Mouse (Mus musculus): Measurements from ENCODE around the gene Pdpn. TPM values are rescaled to one million over a fixed set of nuclear protein-coding genes. Genes with fewer than 3 reads are reported as not detected.
"Not testable (repeated sequence)": the region's sequence is repeated elsewhere in the genome, so short reads cannot be mapped to it uniquely, and the experiment has no call there.

Gene Pdpn
- 134 and 135 TPM in 2 replicates for polyA plus RNA-seq (2014; fragmentation: Nextera tagmentation; extraction: Ambion mirVana)

DNA sequence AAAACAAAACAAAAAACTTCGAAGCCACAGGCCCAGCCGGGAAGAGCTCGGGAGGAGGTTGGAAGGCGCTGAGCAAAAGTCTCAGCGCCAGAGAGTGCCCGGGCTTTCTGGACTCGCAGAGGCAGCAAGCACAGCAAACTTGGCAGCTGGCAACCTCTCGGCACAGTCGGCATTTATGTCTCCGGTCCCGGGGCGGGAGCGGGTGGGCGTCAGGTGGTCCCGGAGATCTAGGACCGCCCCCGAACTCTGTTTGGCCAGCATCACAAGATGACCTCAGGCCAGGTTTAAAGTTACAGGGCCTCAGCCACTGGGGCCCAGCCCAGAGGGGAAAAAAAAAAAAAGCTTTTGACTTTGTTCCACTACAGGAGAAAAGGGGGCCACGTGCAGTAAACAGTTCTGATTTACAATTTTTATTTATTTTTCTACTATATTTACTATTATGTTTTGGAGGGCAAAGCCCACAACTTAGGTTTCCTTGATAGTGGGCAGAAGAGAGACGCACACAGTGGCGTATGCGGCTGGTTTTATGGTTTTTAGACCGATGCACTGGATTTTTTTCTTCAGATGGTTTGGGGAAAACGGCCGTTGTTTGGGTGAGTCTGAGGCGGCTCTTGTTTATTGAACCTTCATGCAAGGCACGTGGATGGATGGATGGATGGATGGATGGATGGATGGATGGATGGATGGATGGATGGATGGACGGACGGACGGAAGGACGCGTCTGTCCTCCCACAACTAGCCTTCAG lies at the start of gene Pdpn:
TSS of gene Pdpn (minus strand) at position 240 of the 746 bp plus-strand sequence.
- H3K4me2 ChIP-seq (replicated peaks; ENCODE audit: low read depth, low read length): peak within 1 kb of the TSS; percentile 66
- H3K9me3 ChIP-seq (ENCODE audit: control insufficient read depth, low read length): no peaks in the 10 kb centered on the region
- under 1% methylated on average over 31 of the region's 31 CpGs for WGBS
- H3K27ac ChIP-seq (ENCODE audit: low read depth, low read length): peak within 1 kb of the TSS; percentile 37; the same call in 1 of the 2 replicates
- H3K36me3 ChIP-seq (ENCODE audit: control insufficient read depth, insufficient read depth, low read length): no peaks in the 10 kb centered on the region
- peak within 1 kb of the TSS; percentile 52 for H3K4me3 ChIP-seq (ENCODE audit: low read depth, low read length)
- H3K27me3 ChIP-seq (ENCODE audit: control insufficient read depth, insufficient read depth, low read length): no peaks in the 10 kb centered on the region
- ATAC-seq (ENCODE audit: low FRiP score) (peak; percentile 67), DNase-seq (ENCODE audit: low spot score) (peak; percentile 79)
- H3K4me1 ChIP-seq (replicated peaks; ENCODE audit: control insufficient read depth, insufficient read depth, low read length): peaks cover 2% of the 10 kb centered on the region; the same call in 1 of the 2 replicates
- peak within 1 kb of the TSS; percentile 63 for H3K9ac ChIP-seq (ENCODE audit: low read depth, low read length)

DNA sequence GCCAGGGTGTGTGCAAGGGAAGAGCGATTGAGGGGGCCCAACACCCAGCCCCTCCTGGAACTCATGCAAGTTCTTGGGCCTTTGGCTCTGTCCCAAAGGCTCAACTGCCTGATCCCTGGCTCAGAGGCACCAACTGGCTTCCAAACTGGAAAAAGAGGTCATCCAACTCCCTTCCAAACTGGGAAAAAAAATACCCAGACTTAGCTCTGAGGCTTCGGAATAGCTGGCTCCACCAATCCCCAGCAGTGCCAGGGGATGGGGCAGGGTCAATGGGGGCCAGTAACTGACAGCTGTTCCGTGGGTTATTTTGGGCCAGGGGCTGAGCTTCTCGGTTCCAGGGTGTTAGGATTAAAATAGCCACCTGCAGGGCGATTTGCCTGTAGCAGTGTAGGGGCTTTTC lies 49.3 kb upstream of the Pdpn start:
- 22% methylated on average over 5 of the region's 5 CpGs for WGBS
- DNase-seq (ENCODE audit: low spot score) (no peak), ATAC-seq (ENCODE audit: low FRiP score) (no peak)
- Histone ChIP-seq H3K9me3 (ENCODE audit: control insufficient read depth, low read length) (no peaks in the 10 kb centered on the region), H3K4me1 (replicated peaks; ENCODE audit: control insufficient read depth, insufficient read depth, low read length) (0 out of 2 replicates have a peak, but pooled peaks cover 4% of the 10 kb centered on the region), H3K4me2 (replicated peaks; ENCODE audit: low read depth, low read length) (no peak overlapping the region), H3K36me3 (ENCODE audit: control insufficient read depth, insufficient read depth, low read length) (no peaks in the 10 kb centered on the region), H3K27me3 (ENCODE audit: control insufficient read depth, insufficient read depth, low read length) (peaks cover 38% of the 10 kb centered on the region), H3K9ac (ENCODE audit: low read depth, low read length) (no peak overlapping the region), H3K27ac (ENCODE audit: low read depth, low read length) (no peak overlapping the region), H3K4me3 (ENCODE audit: low read depth, low read length) (no peak overlapping the region)

DNA sequence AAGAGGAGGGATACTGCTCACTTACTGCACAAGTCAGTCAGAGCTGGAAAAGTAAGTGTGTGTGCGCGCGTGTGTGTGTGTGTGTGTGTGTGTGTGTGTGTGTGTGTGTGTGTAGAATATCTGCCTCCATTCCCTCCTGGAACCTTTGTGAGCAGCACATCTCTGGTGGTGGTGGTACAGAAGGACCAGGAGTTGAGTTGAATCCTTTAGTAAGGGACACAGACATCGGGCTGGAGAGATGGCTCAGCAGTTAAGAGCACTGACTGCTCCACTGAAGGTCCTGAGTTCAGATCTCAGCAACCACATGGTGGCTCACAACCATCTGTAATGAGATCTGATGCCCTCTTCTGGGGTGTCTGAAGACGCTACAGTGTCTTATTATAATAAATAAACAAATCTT lies 46.1 kb upstream of the Pdpn start:
- not testable (repeated sequence) for DNase-seq (ENCODE audit: low spot score); H3K4me3 ChIP-seq (ENCODE audit: low read depth, low read length); H3K27ac ChIP-seq (ENCODE audit: low read depth, low read length); H3K4me1 ChIP-seq (replicated peaks; ENCODE audit: control insufficient read depth, insufficient read depth, low read length); H3K36me3 ChIP-seq (ENCODE audit: control insufficient read depth, insufficient read depth, low read length); ATAC-seq (ENCODE audit: low FRiP score); H3K4me2 ChIP-seq (replicated peaks; ENCODE audit: low read depth, low read length); H3K9me3 ChIP-seq (ENCODE audit: control insufficient read depth, low read length); H3K9ac ChIP-seq (ENCODE audit: low read depth, low read length)
- WGBS: 88% methylated on average over 5 of the region's 5 CpGs
- peaks cover 24% of the 10 kb centered on the region for H3K27me3 ChIP-seq (ENCODE audit: control insufficient read depth, insufficient read depth, low read length)

DNA sequence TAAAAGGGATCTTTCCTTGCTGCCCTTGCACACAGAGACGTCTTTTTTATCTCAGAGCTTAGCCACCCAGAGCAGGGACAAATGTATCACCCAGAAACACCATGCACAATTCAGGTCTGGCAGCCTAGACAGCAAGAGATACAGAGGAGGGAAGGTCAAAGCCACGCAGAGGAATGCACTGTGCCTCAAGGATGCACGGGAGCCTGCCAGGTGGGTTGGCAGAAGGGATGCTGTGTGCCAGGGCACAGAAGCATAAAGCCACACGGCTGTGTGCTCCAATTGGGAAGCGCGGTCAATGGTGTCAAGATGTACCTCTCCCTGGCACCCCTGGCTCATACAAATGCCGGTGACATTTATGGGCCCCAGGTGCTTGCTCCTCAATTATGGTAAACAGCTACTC lies 42.1 kb upstream of the Pdpn start:
- H3K4me1 ChIP-seq (replicated peaks; ENCODE audit: control insufficient read depth, insufficient read depth, low read length): no peaks in the 10 kb centered on the region
- no peaks in the 10 kb centered on the region for H3K9me3 ChIP-seq (ENCODE audit: control insufficient read depth, low read length)
- no peak overlapping the region for H3K4me2 ChIP-seq (replicated peaks; ENCODE audit: low read depth, low read length)
- ATAC-seq (ENCODE audit: low FRiP score) (no peak), DNase-seq (ENCODE audit: low spot score) (no peak)
- H3K27me3 ChIP-seq (ENCODE audit: control insufficient read depth, insufficient read depth, low read length): no peaks in the 10 kb centered on the region
- no peaks in the 10 kb centered on the region for H3K36me3 ChIP-seq (ENCODE audit: control insufficient read depth, insufficient read depth, low read length)
- H3K9ac ChIP-seq (ENCODE audit: low read depth, low read length): no peak overlapping the region
- 84% methylated on average over 7 of the region's 7 CpGs for WGBS
- no peak overlapping the region for H3K27ac ChIP-seq (ENCODE audit: low read depth, low read length)
- no peak overlapping the region for H3K4me3 ChIP-seq (ENCODE audit: low read depth, low read length)

DNA sequence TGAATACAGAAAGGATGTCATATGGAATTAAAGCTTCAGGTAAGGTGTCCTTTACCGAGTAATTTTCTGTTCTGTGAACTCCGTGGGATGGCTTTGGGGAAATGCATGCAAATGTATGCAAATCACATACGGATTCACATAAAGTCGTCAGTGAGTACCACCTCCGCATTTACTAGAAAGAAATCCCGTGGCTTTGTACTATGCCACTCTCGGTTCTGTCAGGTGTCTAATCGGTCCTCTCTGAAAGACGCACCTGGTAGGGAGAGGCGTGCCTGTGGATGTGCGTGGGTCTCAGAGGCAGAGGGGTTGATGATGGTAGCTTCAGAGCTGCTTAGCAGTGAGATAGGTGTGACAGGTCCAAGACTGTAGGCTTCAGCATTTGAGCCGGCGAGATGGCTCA lies 40.4 kb upstream of the Pdpn start:
- H3K9me3 ChIP-seq (ENCODE audit: control insufficient read depth, low read length): no peaks in the 10 kb centered on the region
- WGBS: 84% methylated on average over 13 of the region's 13 CpGs
- H3K9ac ChIP-seq (ENCODE audit: low read depth, low read length): no peak overlapping the region

DNA sequence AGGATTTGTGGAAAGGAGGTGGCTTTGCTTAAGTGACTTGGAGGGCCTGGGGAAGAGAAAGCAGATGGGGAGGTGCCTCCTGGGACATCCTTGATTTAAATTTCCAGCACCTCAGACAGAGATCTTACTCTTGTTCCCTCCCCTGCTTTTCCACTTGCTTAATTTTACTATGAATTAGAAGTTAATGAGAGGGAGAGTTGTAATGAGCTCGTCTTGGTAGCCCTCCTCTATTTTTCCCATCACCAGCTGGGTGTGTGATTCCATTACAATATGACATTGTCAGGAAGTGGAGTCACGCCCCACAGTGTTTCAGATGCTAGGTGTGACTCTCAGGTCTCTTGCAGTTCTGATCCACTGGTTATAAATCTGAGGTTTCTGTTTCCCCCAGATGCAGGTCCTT lies 36.7 kb upstream of the Pdpn start:
- Histone ChIP-seq H3K27me3 (ENCODE audit: control insufficient read depth, insufficient read depth, low read length) (no peaks in the 10 kb centered on the region), H3K4me3 (ENCODE audit: low read depth, low read length) (no peak overlapping the region), H3K9me3 (ENCODE audit: control insufficient read depth, low read length) (no peaks in the 10 kb centered on the region), H3K36me3 (ENCODE audit: control insufficient read depth, insufficient read depth, low read length) (no peaks in the 10 kb centered on the region), H3K4me1 (replicated peaks; ENCODE audit: control insufficient read depth, insufficient read depth, low read length) (no peaks in the 10 kb centered on the region), H3K9ac (ENCODE audit: low read depth, low read length) (no peak overlapping the region), H3K27ac (ENCODE audit: low read depth, low read length) (no peak overlapping the region), H3K4me2 (replicated peaks; ENCODE audit: low read depth, low read length) (no peak overlapping the region)
- DNase-seq (ENCODE audit: low spot score) (no peak), ATAC-seq (ENCODE audit: low FRiP score) (no peak)
- 53% methylated on average over 2 of the region's 2 CpGs for WGBS

More for the DNA sequence above, 40.4 kb upstream of the Pdpn start:
- H3K36me3 ChIP-seq (ENCODE audit: control insufficient read depth, insufficient read depth, low read length): no peaks in the 10 kb centered on the region
- no peaks in the 10 kb centered on the region for H3K27me3 ChIP-seq (ENCODE audit: control insufficient read depth, insufficient read depth, low read length)
- H3K4me2 ChIP-seq (replicated peaks; ENCODE audit: low read depth, low read length): no peak overlapping the region
- no peaks in the 10 kb centered on the region for H3K4me1 ChIP-seq (replicated peaks; ENCODE audit: control insufficient read depth, insufficient read depth, low read length)
- ATAC-seq (ENCODE audit: low FRiP score): no peak
- H3K4me3 ChIP-seq (ENCODE audit: low read depth, low read length): no peak overlapping the region
- H3K27ac ChIP-seq (ENCODE audit: low read depth, low read length): no peak overlapping the region
- no peak for DNase-seq (ENCODE audit: low spot score)

DNA sequence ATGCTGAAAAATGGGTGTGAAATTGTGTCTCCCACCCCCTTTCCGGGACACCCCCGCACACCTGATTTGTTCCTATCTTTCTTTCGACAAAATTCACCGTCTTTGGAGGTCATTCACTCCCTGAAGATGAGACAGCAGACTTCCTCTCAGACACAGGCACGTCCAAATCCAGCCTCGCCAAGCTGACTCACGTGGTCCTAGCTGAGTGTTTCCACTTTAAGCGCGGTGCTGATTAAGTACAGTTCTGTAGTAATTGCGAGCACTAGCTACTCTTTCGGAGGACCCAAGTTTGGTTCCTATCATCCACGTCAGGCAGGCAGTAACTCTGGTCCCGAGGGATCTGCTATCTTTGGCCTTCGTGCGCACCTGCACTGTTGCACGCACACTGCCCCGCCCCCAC lies 35.6 kb upstream of the Pdpn start:
- H3K9me3 ChIP-seq (ENCODE audit: control insufficient read depth, low read length): no peaks in the 10 kb centered on the region
- H3K4me2 ChIP-seq (replicated peaks; ENCODE audit: low read depth, low read length): no peak overlapping the region
- ATAC-seq (ENCODE audit: low FRiP score): no peak
- no peak overlapping the region for H3K4me3 ChIP-seq (ENCODE audit: low read depth, low read length)
- H3K4me1 ChIP-seq (replicated peaks; ENCODE audit: control insufficient read depth, insufficient read depth, low read length): no peaks in the 10 kb centered on the region; the same call in 1 of the 2 replicates
- no peak for DNase-seq (ENCODE audit: low spot score)
- H3K36me3 ChIP-seq (ENCODE audit: control insufficient read depth, insufficient read depth, low read length): no peaks in the 10 kb centered on the region
- no peak overlapping the region for H3K27ac ChIP-seq (ENCODE audit: low read depth, low read length)
- WGBS: 90% methylated on average over 17 of the region's 17 CpGs
- no peaks in the 10 kb centered on the region for H3K27me3 ChIP-seq (ENCODE audit: control insufficient read depth, insufficient read depth, low read length)
- H3K9ac ChIP-seq (ENCODE audit: low read depth, low read length): no peak overlapping the region

DNA sequence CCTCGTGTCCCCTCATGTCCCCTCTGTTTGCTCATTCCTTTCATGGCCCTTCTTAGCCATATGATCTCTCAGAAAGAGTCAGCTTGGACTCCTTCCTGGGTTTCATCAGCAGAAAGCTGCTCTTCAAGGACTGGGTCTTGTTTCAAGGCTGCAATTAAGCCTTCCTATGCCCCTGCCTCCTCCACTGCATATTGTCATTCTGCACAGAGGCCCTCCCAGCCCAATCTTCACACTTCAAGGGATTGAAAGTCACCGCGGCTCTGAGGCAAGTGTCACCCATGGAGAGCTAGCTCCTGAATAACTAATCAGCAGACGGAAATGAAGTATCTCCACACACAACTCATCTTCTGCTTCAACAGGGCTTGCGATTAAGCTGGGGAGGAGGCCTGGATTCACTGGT lies 34.8 kb upstream of the Pdpn start:
- no peak overlapping the region for H3K27ac ChIP-seq (ENCODE audit: low read depth, low read length)
- WGBS: 60% methylated on average over 5 of the region's 5 CpGs
- H3K4me3 ChIP-seq (ENCODE audit: low read depth, low read length): no peak overlapping the region

DNA sequence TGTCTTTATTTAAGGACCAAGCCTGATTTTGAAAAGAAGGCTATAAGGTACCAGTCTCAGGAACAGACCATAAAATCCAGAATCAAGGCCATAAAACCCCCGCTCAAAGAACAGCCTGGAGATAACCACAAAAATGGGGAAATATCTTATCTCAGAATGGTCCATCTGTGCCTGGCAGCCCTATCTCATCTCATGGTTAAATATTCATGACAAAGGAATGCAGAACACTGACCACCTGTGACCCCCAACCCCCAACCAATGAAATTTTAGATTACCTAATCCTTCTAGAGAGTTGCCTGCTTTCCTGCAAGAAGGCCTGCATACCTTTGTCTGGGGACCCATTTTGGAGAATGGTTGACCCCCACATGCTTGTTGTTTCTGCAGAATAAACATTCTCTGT lies 32.4 kb upstream of the Pdpn start:
- 87% methylated on average over 1 of the region's 1 CpGs for WGBS
- no peak for DNase-seq (ENCODE audit: low spot score)
- ATAC-seq (ENCODE audit: low FRiP score): no peak
- no peaks in the 10 kb centered on the region for H3K9me3 ChIP-seq (ENCODE audit: control insufficient read depth, low read length)
- H3K4me3 ChIP-seq (ENCODE audit: low read depth, low read length): no peak overlapping the region
- no peak overlapping the region for H3K27ac ChIP-seq (ENCODE audit: low read depth, low read length)
- no peaks in the 10 kb centered on the region; the same call in 1 of the 2 replicates for H3K4me1 ChIP-seq (replicated peaks; ENCODE audit: control insufficient read depth, insufficient read depth, low read length)
- no peak overlapping the region for H3K9ac ChIP-seq (ENCODE audit: low read depth, low read length)
- no peak overlapping the region for H3K4me2 ChIP-seq (replicated peaks; ENCODE audit: low read depth, low read length)
- H3K36me3 ChIP-seq (ENCODE audit: control insufficient read depth, insufficient read depth, low read length): no peaks in the 10 kb centered on the region
- no peaks in the 10 kb centered on the region for H3K27me3 ChIP-seq (ENCODE audit: control insufficient read depth, insufficient read depth, low read length)

More for the DNA sequence above, 34.8 kb upstream of the Pdpn start:
- no peak overlapping the region for H3K4me2 ChIP-seq (replicated peaks; ENCODE audit: low read depth, low read length)
- DNase-seq (ENCODE audit: low spot score) (no peak), ATAC-seq (ENCODE audit: low FRiP score) (no peak)
- H3K9me3 ChIP-seq (ENCODE audit: control insufficient read depth, low read length): no peaks in the 10 kb centered on the region
- no peaks in the 10 kb centered on the region; the same call in 1 of the 2 replicates for H3K4me1 ChIP-seq (replicated peaks; ENCODE audit: control insufficient read depth, insufficient read depth, low read length)
- no peak overlapping the region for H3K9ac ChIP-seq (ENCODE audit: low read depth, low read length)
- no peaks in the 10 kb centered on the region for H3K36me3 ChIP-seq (ENCODE audit: control insufficient read depth, insufficient read depth, low read length)
- H3K27me3 ChIP-seq (ENCODE audit: control insufficient read depth, insufficient read depth, low read length): no peaks in the 10 kb centered on the region

Data from hindbrain, embryonic 11.5 days (tissue).